Mouse (Mus musculus) CH12.LX (cell line): ENCODE measurements around the gene Rpl12. TPM values are rescaled to one million over a fixed set of nuclear protein-coding genes. Genes with fewer than 3 reads are reported as not detected.

ENCODE experiments used
- DNase-seq: peaks from one replicate; pipeline ENCODE4 v3.0.0-alpha.2; 2013; ENCODE audit errors: extremely low read depth
- H3K27ac ChIP-seq: 2 replicates; pipeline ENCODE4 v1.5.1; 2012; ENCODE audit warnings: low read depth, mild to moderate bottlenecking, control low read depth, moderate library complexity; ENCODE audit not compliant: insufficient read depth
- H3K27me3 ChIP-seq: replicated peaks from 2 replicates; pipeline ENCODE3; 2012; ENCODE audit warnings: inconsistent platforms
- H3K36me3 ChIP-seq, 2 experiments: replicated peaks in 1 of 2; 2 replicates each; pipeline versions ENCODE3 to v1.6.1; 2012; ENCODE audit warnings: inconsistent platforms in 1 of 2, low read length in 1 of 2, mild to moderate bottlenecking in 1 of 2, mixed read lengths in 1 of 2, moderate library complexity in 1 of 2; ENCODE audit not compliant: control insufficient read depth in 1 of 2, insufficient read depth in 1 of 2
- H3K4me1 ChIP-seq, 2 experiments: 2 replicates each; pipeline ENCODE4 v1.6.1; 2012; ENCODE audit warnings: inconsistent platforms in 1 of 2, moderate library complexity in 1 of 2; ENCODE audit not compliant: insufficient read depth in 2 of 2, control insufficient read depth in 1 of 2
- H3K4me2 ChIP-seq: 2 replicates; pipeline ENCODE4 v1.6.1; 2012; ENCODE audit warnings: low read depth, mild to moderate bottlenecking, control low read depth; ENCODE audit not compliant: poor library complexity, insufficient read depth, severe bottlenecking
- H3K4me3 ChIP-seq, 3 experiments: fragments of 150-350 bp in 1 of 3; sonication (generic) in 1 of 3; replicated peaks in 1 of 3; 2 replicates each; pipeline versions ENCODE3 to v1.5.1; 2011 to 2012; ENCODE audit warnings: low read depth in 2 of 3, low read length in 2 of 3, mild to moderate bottlenecking in 2 of 3, moderate library complexity in 2 of 3, control low read depth in 1 of 3, improper control_type of control experiment in 1 of 3, inconsistent platforms in 1 of 3, mixed read lengths in 1 of 3; ENCODE audit not compliant: poor library complexity in 1 of 3
- H3K79me2 ChIP-seq: replicated peaks from 2 replicates; pipeline ENCODE4 v1.6.1; 2012; ENCODE audit warnings: mild to moderate bottlenecking, moderate library complexity; ENCODE audit not compliant: control insufficient read depth, poor library complexity, insufficient read depth, severe bottlenecking; ENCODE audit errors: extremely low read depth
- H3K9ac ChIP-seq: 2 replicates; pipeline ENCODE4 v1.6.1; 2012; ENCODE audit warnings: low read depth, mild to moderate bottlenecking, control low read depth, moderate library complexity; ENCODE audit not compliant: insufficient read depth
- H3K9me3 ChIP-seq: replicated peaks from 2 replicates; pipeline ENCODE3; 2012; ENCODE audit warnings: low read length, inconsistent platforms, mixed read lengths
- BHLHE40 ChIP-seq: IDR thresholded peaks from 2 replicates; pipeline ENCODE4 v1.6.1; 2011; ENCODE audit warnings: mild to moderate bottlenecking, low read depth, low read length, improper control_type of control experiment
- CHD1 ChIP-seq: IDR thresholded peaks from 2 replicates; pipeline ENCODE4 v1.6.1; 2012; ENCODE audit warnings: low read depth, low read length, improper control_type of control experiment, inconsistent platforms
- CHD2 ChIP-seq: IDR thresholded peaks from 2 replicates; pipeline ENCODE4 v1.6.1; 2011; ENCODE audit warnings: low read length, improper control_type of control experiment
- EP300 ChIP-seq: IDR thresholded peaks from 2 replicates; pipeline ENCODE4 v1.6.1; 2011; ENCODE audit warnings: low read length, improper control_type of control experiment
- HCFC1 ChIP-seq: IDR thresholded peaks from 2 replicates; pipeline ENCODE4 v1.6.1; 2012; ENCODE audit warnings: low read depth, mild to moderate bottlenecking, inconsistent platforms, low read length, improper control_type of control experiment
- JUN ChIP-seq: IDR thresholded peaks from 2 replicates; pipeline ENCODE4 v1.6.1; 2011; ENCODE audit warnings: low read depth, mild to moderate bottlenecking, low read length, improper control_type of control experiment, moderate library complexity; ENCODE audit not compliant: insufficient read depth
- KAT2A ChIP-seq: IDR thresholded peaks from 2 replicates; pipeline ENCODE4 v1.6.1; 2012; ENCODE audit warnings: low read length, improper control_type of control experiment, inconsistent platforms; ENCODE audit not compliant: insufficient replicate concordance
- MAZ ChIP-seq: IDR thresholded peaks from 2 replicates; pipeline ENCODE4 v1.6.1; 2012; ENCODE audit warnings: low read depth, mild to moderate bottlenecking, inconsistent platforms, low read length, improper control_type of control experiment, moderate library complexity
- NELFE ChIP-seq: IDR thresholded peaks from 2 replicates; pipeline ENCODE4 v1.6.1; 2011; ENCODE audit warnings: low read depth, low read length, improper control_type of control experiment
- NRF1 ChIP-seq: IDR thresholded peaks from 2 replicates; pipeline ENCODE4 v1.6.1; 2014; ENCODE audit warnings: low read depth, mild to moderate bottlenecking, inconsistent platforms, low read length, improper control_type of control experiment, moderate library complexity
- PAX5 ChIP-seq: IDR thresholded peaks from 2 replicates; pipeline ENCODE4 v1.6.1; 2012; ENCODE audit warnings: low read length, inconsistent platforms, mixed read lengths
- POLR2A ChIP-seq: IDR thresholded peaks from 2 replicates; pipeline ENCODE4 v1.6.1; 2011; ENCODE audit warnings: low read depth, mild to moderate bottlenecking, improper control_type of control experiment, low read length
- POLR2AphosphoS2 ChIP-seq: IDR thresholded peaks from 2 replicates; pipeline ENCODE4 v1.6.1; 2011; ENCODE audit warnings: low read depth, low read length, improper control_type of control experiment
- RAD21 ChIP-seq: IDR thresholded peaks from 2 replicates; pipeline ENCODE4 v1.6.1; 2011; ENCODE audit warnings: low read depth, mild to moderate bottlenecking, low read length, improper control_type of control experiment, moderate library complexity
- RCOR1 ChIP-seq: conservative IDR thresholded peaks from 2 replicates; pipeline ENCODE4 v1.6.1; 2012; ENCODE audit warnings: low read depth, mild to moderate bottlenecking, inconsistent platforms, low read length, improper control_type of control experiment
- SIN3A ChIP-seq: IDR thresholded peaks from 2 replicates; pipeline ENCODE4 v1.6.1; 2012; ENCODE audit warnings: low read length, improper control_type of control experiment, inconsistent platforms
- dilution Hi-C: fragments of 300-500 bp; cut with MboI; formaldehyde crosslinking; loops from 2 replicates; pipeline ENCODE4 v1.14.3; 2020; ENCODE audit warnings: low sequenced_read_pairs; ENCODE audit not compliant: extremely low pct_unique_long_range_greater_than_20kb, extremely low pct_ligation_motif_present
- in situ Hi-C: fragments of 300-500 bp; cut with MboI; formaldehyde crosslinking; loops from 3 replicates; pipeline ENCODE4 v1.14.3; 2019; ENCODE audit warnings: low sequenced_read_pairs, low pct_ligation_motif_present, low pct_unique_long_range_greater_than_20kb, mixed read lengths
- polyA plus RNA-seq: library from polyadenylated mRNA; unstranded; fragments of >175 nt; gene quantifications from 2 replicates; pipeline ENCODE4 v1.2.1, GENCODE M21; 2012; ENCODE audit warnings: low read depth; ENCODE audit not compliant: insufficient read length
- total RNA-seq, 2 experiments: library from RNA; depleted of rRNA; stranded (reverse); fragments of 300-350 nt in 1 of 2; fragments of >200 nt in 1 of 2; gene quantifications; 2 replicates each; pipeline ENCODE4 v1.2.3; 2012 to 2014

The Rpl12 gene
- total and polyA plus RNA-seq, 3 experiments: 87.8 to 2,528 (median 1,298) TPM

- dilution Hi-C loops: no loop called here
- Histone ChIP-seq H3K4me2 (peak overlapping the region; percentile 78; the same call in 1 of the 2 replicates), H3K4me1 (peaks cover 8 to 35% of the 10 kb centered on the region in 2 experiments), H3K79me2 (peaks cover 34% of the 10 kb centered on the region), H3K27me3 (no peaks in the 10 kb centered on the region), H3K36me3 (peaks cover 27 to 50% of the 10 kb centered on the region in 2 experiments), H3K27ac (peak overlapping the region; percentile 90), H3K4me3 (peak overlapping the region; percentile 82 to 97 (median 93)), H3K9ac (peak overlapping the region; percentile 100), H3K9me3 (no peaks in the 10 kb centered on the region)
- DNase-seq: peak; percentile 35
- in situ Hi-C loops: no loop called here
- no peak for TF ChIP-seq PAX5
- no peak for TF ChIP-seq EP300
- no peak for TF ChIP-seq NRF1
- TF ChIP-seq CHD1: peak; percentile 74; the same call in 1 of the 2 replicates
- peak; percentile 65 for TF ChIP-seq POLR2AphosphoS2
- 0 out of 2 replicates have a peak, but pooled peaks have one; percentile 15 for TF ChIP-seq NELFE
- 0 out of 2 replicates have a peak, but pooled peaks have one; percentile 22 for TF ChIP-seq KAT2A
- TF ChIP-seq CHD2: no peak
- no peak for TF ChIP-seq RCOR1
- TF ChIP-seq SIN3A: no peak
- TF ChIP-seq BHLHE40: 0 out of 2 replicates have a peak, but pooled peaks have one; percentile 2
These were observed 909 bp downstream of the Rpl12 start for GRCm38 (mm10) chr2:32962062-32962874.

DNA sequence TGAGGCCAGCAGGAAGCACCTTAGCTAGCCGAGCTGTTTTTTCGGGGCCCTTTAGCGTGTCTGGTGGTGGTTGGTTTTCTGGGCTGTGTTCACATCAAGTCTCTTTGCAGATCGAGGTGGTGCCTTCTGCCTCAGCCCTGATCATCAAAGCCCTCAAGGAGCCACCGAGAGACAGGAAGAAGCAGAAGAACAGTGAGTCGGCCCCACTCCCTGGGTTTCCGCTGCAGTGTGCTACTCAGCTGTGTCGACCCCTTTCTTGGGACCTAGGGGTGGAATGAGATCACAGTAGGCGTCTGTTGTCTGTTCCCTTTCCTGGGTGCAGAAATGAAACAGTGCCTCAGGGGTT lies 1.5 kb downstream of the Rpl12 start:
- TF ChIP-seq HCFC1 (no peak), JUN (no peak), MAZ (no peak), CHD2 (no peak), RAD21 (no peak), POLR2A (peak; percentile 27; the same call in 1 of the 2 replicates)
- Histone ChIP-seq H3K36me3 (peaks cover 27 to 44% of the 10 kb centered on the region in 2 experiments), H3K4me1 (peaks cover 8 to 39% of the 10 kb centered on the region in 2 experiments), H3K9me3 (no peaks in the 10 kb centered on the region), H3K9ac (peak overlapping the region; percentile 100), H3K27ac (peak overlapping the region; percentile 90), H3K79me2 (peaks cover 34% of the 10 kb centered on the region), H3K27me3 (no peaks in the 10 kb centered on the region), H3K4me2 (peak overlapping the region; percentile 78), H3K4me3 (peak overlapping the region; percentile 82 to 97 (median 93))
- DNase-seq: peak; percentile 29
- in situ Hi-C loops (no loop called here), dilution Hi-C loops (no loop called here)
